15 mouse cellular contexts compared by ENCODE assay signal in genomic region chr15:90819949-90820655, GRCm38 (mm10).
DNase-seq lines count a peak whose midpoint lies in the region; ATAC-seq lines count a peak whose summit lies in the region.
"Had no signal": no experiment of that assay in that cellular context is flagged by ENCODE, and none has a peak within 500 bp of the region (broad histone marks: within the 10 kb centered on the region; RNA-seq: fewer than 3 reads in every experiment).

No protein-coding gene starts in this region.

- no peak overlapping the region for H3K27ac ChIP-seq in forebrain, embryonic 11.5 days (ENCODE audit: low read depth, low read length)
- H3K27ac ChIP-seq in hindbrain, embryonic 11.5 days (ENCODE audit: low read depth, low read length), result 0 out of 2 replicates have a peak overlapping the region, but pooled peaks have one; percentile 0
- H3K27ac ChIP-seq in midbrain, embryonic 12.5 days (replicated peaks), result peak overlapping the region; percentile 46; the same call in 1 of the 2 replicates
- no peak overlapping the region for H3K27ac ChIP-seq in neural tube, embryonic 14.5 days (ENCODE audit: low read depth, low read length)
- H3K27ac ChIP-seq in limb, embryonic 10.5 days, result no peak overlapping the region
- H3K27ac ChIP-seq: embryonic facial prominence, embryonic 13.5 days; kidney, embryonic 15.5 days; liver, embryonic 12.5 days; stomach, embryonic 15.5 days had no signal

- no peaks in the 10 kb centered on the region for H3K36me3 ChIP-seq in forebrain, embryonic 11.5 days (ENCODE audit: control insufficient read depth, insufficient read depth, low read length)
- no peaks in the 10 kb centered on the region for H3K36me3 ChIP-seq in hindbrain, embryonic 11.5 days (ENCODE audit: control insufficient read depth, insufficient read depth, low read length)
- H3K36me3 ChIP-seq in midbrain, embryonic 12.5 days, result no peaks in the 10 kb centered on the region
- H3K36me3 ChIP-seq in neural tube, embryonic 14.5 days (ENCODE audit: control insufficient read depth, insufficient read depth, low read length), result no peaks in the 10 kb centered on the region
- H3K36me3 ChIP-seq in limb, embryonic 10.5 days, result no peaks in the 10 kb centered on the region
- H3K36me3 ChIP-seq: embryonic facial prominence, embryonic 13.5 days; kidney, embryonic 15.5 days; liver, embryonic 12.5 days; stomach, embryonic 15.5 days had no signal

- no peaks in the 10 kb centered on the region for H3K9me3 ChIP-seq in forebrain, embryonic 11.5 days (ENCODE audit: control insufficient read depth, low read length)
- H3K9me3 ChIP-seq in hindbrain, embryonic 11.5 days (ENCODE audit: control insufficient read depth, low read length), result no peaks in the 10 kb centered on the region
- H3K9me3 ChIP-seq in midbrain, embryonic 12.5 days, result no peaks in the 10 kb centered on the region
- no peaks in the 10 kb centered on the region for H3K9me3 ChIP-seq in neural tube, embryonic 14.5 days (ENCODE audit: control insufficient read depth, low read length)
- no peaks in the 10 kb centered on the region for H3K9me3 ChIP-seq in limb, embryonic 10.5 days (replicated peaks)
- H3K9me3 ChIP-seq: embryonic facial prominence, embryonic 13.5 days; kidney, embryonic 15.5 days; liver, embryonic 12.5 days; stomach, embryonic 15.5 days had no signal

- no peak overlapping the region for H3K4me3 ChIP-seq in forebrain, embryonic 11.5 days (ENCODE audit: low read depth, low read length)
- H3K4me3 ChIP-seq in hindbrain, embryonic 11.5 days (ENCODE audit: low read depth, low read length), result no peak overlapping the region
- no peak overlapping the region for H3K4me3 ChIP-seq in midbrain, embryonic 12.5 days
- H3K4me3 ChIP-seq in neural tube, embryonic 14.5 days (ENCODE audit: low read depth, low read length), result no peak overlapping the region
- H3K4me3 ChIP-seq in limb, embryonic 10.5 days, result no peak overlapping the region
- H3K4me3 ChIP-seq: embryonic facial prominence, embryonic 13.5 days; kidney, embryonic 15.5 days; liver, embryonic 12.5 days; megakaryocyte, embryonic 14.5 days; stomach, embryonic 15.5 days had no signal

- peak overlapping the region; percentile 15; the same call in 1 of the 2 replicates for H3K4me2 ChIP-seq in forebrain, embryonic 11.5 days (ENCODE audit: low read depth, low read length, severe bottlenecking)
- peak overlapping the region; percentile 11; the same call in 1 of the 2 replicates for H3K4me2 ChIP-seq in hindbrain, embryonic 11.5 days (replicated peaks; ENCODE audit: low read depth, low read length)
- peak overlapping the region; percentile 19 for H3K4me2 ChIP-seq in midbrain, embryonic 12.5 days (replicated peaks)
- peak overlapping the region; percentile 16; the same call in 1 of the 2 replicates for H3K4me2 ChIP-seq in neural tube, embryonic 14.5 days (ENCODE audit: low read depth, low read length)
- H3K4me2 ChIP-seq: embryonic facial prominence, embryonic 13.5 days; kidney, embryonic 15.5 days; liver, embryonic 12.5 days; stomach, embryonic 15.5 days had no signal

- DNase-seq in forebrain, embryonic 11.5 days (ENCODE audit: low spot score), result peak; percentile 63
- peak; percentile 67 for DNase-seq in hindbrain, embryonic 11.5 days (ENCODE audit: low spot score)
- no peak for DNase-seq in adrenal gland, postnatal 14 days
- no peak for DNase-seq in spleen, adult 12 weeks (ENCODE audit: low spot score)
- no peak for DNase-seq in limb, embryonic 10.5 days (ENCODE audit: low spot score)
- DNase-seq: cerebellum, adult 9-11 months; thymus, postnatal 36 days had no signal

- no peaks in the 10 kb centered on the region for H3K27me3 ChIP-seq in forebrain, embryonic 11.5 days (ENCODE audit: control insufficient read depth, insufficient read depth, low read length)
- no peaks in the 10 kb centered on the region for H3K27me3 ChIP-seq in hindbrain, embryonic 11.5 days (ENCODE audit: control insufficient read depth, insufficient read depth, low read length)
- no peaks in the 10 kb centered on the region; the same call in 1 of the 2 replicates for H3K27me3 ChIP-seq in midbrain, embryonic 12.5 days
- no peaks in the 10 kb centered on the region for H3K27me3 ChIP-seq in neural tube, embryonic 14.5 days (ENCODE audit: control insufficient read depth, insufficient read depth, low read length)
- no peaks in the 10 kb centered on the region for H3K27me3 ChIP-seq in limb, embryonic 10.5 days (ENCODE audit: low read depth, poor library complexity, severe bottlenecking)
- H3K27me3 ChIP-seq: embryonic facial prominence, embryonic 13.5 days; liver, embryonic 12.5 days; megakaryocyte, embryonic 14.5 days; stomach, embryonic 15.5 days had no signal

- peak; percentile 80 for ATAC-seq in forebrain, embryonic 11.5 days (replicated peaks; ENCODE audit: low FRiP score)
- peak; percentile 81 for ATAC-seq in hindbrain, embryonic 11.5 days (ENCODE audit: low FRiP score)
- peak; percentile 82 for ATAC-seq in midbrain, embryonic 12.5 days (ENCODE audit: low FRiP score, low read depth)
- ATAC-seq in neural tube, embryonic 14.5 days (ENCODE audit: low read depth), result no peak
- ATAC-seq in activated CD4-positive, CD25-positive, alpha-beta regulatory T cell, adult 4 months, result no peak
- ATAC-seq: liver, embryonic 12.5 days had no signal

- 12% methylated on average over 14 of the region's 14 CpGs for WGBS in forebrain, embryonic 11.5 days
- WGBS in hindbrain, embryonic 11.5 days, result 29% methylated on average over 14 of the region's 14 CpGs
- WGBS in midbrain, embryonic 12.5 days, result 21% methylated on average over 14 of the region's 14 CpGs
- 13% methylated on average over 14 of the region's 14 CpGs for WGBS in neural tube, embryonic 14.5 days
- WGBS in limb, embryonic 10.5 days, result 85% methylated on average over 14 of the region's 14 CpGs

- H3K9ac ChIP-seq in forebrain, embryonic 11.5 days (ENCODE audit: low read length), result no peak overlapping the region
- no peak overlapping the region for H3K9ac ChIP-seq in hindbrain, embryonic 11.5 days (ENCODE audit: low read depth, low read length)
- H3K9ac ChIP-seq in midbrain, embryonic 12.5 days (replicated peaks), result no peak overlapping the region
- no peak overlapping the region for H3K9ac ChIP-seq in neural tube, embryonic 14.5 days (replicated peaks; ENCODE audit: low read depth, low read length)
- H3K9ac ChIP-seq: embryonic facial prominence, embryonic 13.5 days; kidney, embryonic 15.5 days; liver, embryonic 12.5 days; stomach, embryonic 15.5 days had no signal

- peaks cover 3% of the 10 kb centered on the region; the same call in 1 of the 2 replicates for H3K4me1 ChIP-seq in forebrain, embryonic 11.5 days (replicated peaks; ENCODE audit: control insufficient read depth, insufficient read depth, low read length)
- H3K4me1 ChIP-seq in hindbrain, embryonic 11.5 days (replicated peaks; ENCODE audit: control insufficient read depth, insufficient read depth, low read length), result no peaks in the 10 kb centered on the region
- peaks cover 13% of the 10 kb centered on the region for H3K4me1 ChIP-seq in midbrain, embryonic 12.5 days
- H3K4me1 ChIP-seq in neural tube, embryonic 14.5 days (ENCODE audit: control insufficient read depth, insufficient read depth, low read length), result peaks cover 6% of the 10 kb centered on the region; the same call in 1 of the 2 replicates
- H3K4me1 ChIP-seq in limb, embryonic 10.5 days, result no peaks in the 10 kb centered on the region
- H3K4me1 ChIP-seq: embryonic facial prominence, embryonic 13.5 days; kidney, embryonic 15.5 days; liver, embryonic 12.5 days; megakaryocyte, embryonic 14.5 days; stomach, embryonic 15.5 days had no signal

Comparison
In these comparisons a context has a peak if more than half of its experiments do, and no peak if none do; other contexts are left out.
1. ATAC-seq: peak in forebrain, embryonic 11.5 days (single experiment), hindbrain, embryonic 11.5 days (single experiment) and midbrain, embryonic 12.5 days (single experiment); none in neural tube, embryonic 14.5 days (single experiment) and activated CD4-positive, CD25-positive, alpha-beta regulatory T cell, adult 4 months (single experiment).
2. DNase-seq: peak in forebrain, embryonic 11.5 days (single experiment) and hindbrain, embryonic 11.5 days (single experiment); none in adrenal gland, postnatal 14 days (single experiment), spleen, adult 12 weeks (single experiment) and limb, embryonic 10.5 days (single experiment).
3. H3K27ac ChIP-seq: peak in hindbrain, embryonic 11.5 days (single experiment) and midbrain, embryonic 12.5 days (single experiment); none in forebrain, embryonic 11.5 days (single experiment), neural tube, embryonic 14.5 days (single experiment) and limb, embryonic 10.5 days (single experiment).
4. Peak in every context shown above with its lines, with median percentiles within 50 percentile points of each other: H3K4me2 ChIP-seq.